Mouse (Mus musculus) right cerebral cortex, postnatal 36 days (tissue): Measurements from ENCODE around the gene Tmem108.

ENCODE experiments used
- DNase-seq, 2 experiments: peaks; one replicate each; pipeline ENCODE4 v3.0.0; 2022; ENCODE audit warnings: low spot score in 2 of 2, mixed read lengths in 1 of 2

The Tmem108 gene

GRCm38 (mm10) chr9:103761647-103762084, at the start of gene Tmem108:
Gene Tmem108, minus strand, starts transcription at chr9:103761837.
- peak; percentile 87 to 92 for DNase-seq

DNA sequence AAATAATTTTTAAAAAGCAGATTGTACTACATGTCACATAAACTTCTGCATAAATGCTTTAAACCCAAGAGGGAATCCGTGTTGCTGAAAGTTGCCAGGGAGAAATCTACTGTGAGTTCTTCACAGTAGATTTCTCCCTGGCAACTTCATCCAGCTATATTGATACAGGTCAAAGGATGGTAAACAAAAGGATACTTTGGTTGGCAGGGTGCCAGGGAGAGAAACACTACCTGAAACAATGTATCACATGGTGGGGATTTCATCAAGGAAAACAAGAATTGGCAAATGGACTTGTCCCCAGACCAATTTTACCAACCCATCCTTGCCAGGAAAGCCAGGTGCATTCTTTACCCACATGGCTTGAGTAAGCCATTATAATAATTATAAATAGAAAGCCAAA, 27.4 kb upstream of the Tmem108 start:
- no peak for DNase-seq

DNA sequence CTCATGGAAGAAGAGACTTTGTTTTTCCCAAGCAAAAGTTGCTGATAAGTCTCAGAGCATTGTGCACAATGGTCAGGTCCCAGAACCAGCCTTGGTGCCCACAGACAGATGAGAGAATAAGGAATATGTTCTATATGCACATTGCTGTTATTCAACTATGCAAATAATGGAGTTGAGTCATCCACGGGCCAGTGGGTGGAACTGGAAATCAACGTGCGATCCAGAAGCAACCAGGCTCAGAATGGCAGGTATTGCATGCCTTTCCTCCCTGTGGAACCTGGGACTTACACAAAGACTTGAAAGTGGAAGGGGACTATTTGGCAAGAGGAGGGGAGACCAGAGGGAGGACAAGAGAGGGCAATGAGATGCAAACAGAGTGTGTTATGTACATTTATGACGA, 22.5 kb upstream of the Tmem108 start:
- peak in 1 of 2 experiments; percentile 29 for DNase-seq

- no peak for DNase-seq
Measured at GRCm38 (mm10) chr9:103783276-103783675, 21.6 kb upstream of the Tmem108 start.

DNA sequence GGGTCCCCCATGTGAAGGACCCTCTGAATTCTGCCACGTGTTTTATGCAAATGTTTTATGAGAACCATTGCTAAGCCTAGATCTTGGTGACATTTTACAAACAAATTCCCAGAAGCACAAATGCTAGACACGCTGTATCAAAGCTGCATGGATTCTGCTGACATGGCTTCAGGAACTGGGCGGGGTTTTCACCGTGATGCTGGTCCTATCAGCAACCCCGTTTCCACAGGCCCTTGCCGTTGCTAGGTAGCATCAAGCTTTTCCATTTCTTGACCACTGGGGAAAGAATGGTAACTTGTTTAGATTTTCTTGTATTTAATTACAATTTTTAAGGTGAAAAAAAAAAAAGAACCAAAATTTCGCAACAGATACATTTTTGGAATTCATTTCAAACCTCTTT, 20.7 kb upstream of the Tmem108 start:
- no peak for DNase-seq

- DNase-seq, result no peak
Measured at GRCm38 (mm10) chr9:103781407-103781806, 19.8 kb upstream of the Tmem108 start.

- DNase-seq, result no peak
Measured at GRCm38 (mm10) chr9:103780598-103780997, 19.0 kb upstream of the Tmem108 start.

GRCm38 (mm10) chr9:103778185-103778584, 16.5 kb upstream of the Tmem108 start:
- DNase-seq, result no peak

DNA sequence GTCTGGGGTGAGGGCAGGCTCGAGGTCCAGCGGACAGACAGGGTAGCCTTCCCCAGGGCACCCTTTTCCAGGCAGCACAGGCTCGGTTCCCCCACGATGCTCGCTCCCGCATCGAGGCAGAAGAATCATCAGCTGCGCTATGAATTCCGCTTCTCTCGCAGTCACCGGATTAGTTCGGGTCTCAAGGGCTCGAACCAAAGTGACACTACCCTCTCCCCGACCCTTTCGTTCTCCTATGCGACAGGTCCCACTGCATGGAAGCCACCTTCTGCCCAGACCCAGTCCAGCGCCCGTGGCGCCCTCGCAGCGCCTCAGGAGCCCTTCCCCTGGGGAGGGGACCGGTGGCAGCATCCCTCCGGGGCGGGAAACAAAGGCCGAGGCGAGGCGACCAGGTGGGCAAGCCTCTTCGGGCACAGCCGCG, 476 bp downstream of the Tmem108 start:
- DNase-seq, result no peak

DNA sequence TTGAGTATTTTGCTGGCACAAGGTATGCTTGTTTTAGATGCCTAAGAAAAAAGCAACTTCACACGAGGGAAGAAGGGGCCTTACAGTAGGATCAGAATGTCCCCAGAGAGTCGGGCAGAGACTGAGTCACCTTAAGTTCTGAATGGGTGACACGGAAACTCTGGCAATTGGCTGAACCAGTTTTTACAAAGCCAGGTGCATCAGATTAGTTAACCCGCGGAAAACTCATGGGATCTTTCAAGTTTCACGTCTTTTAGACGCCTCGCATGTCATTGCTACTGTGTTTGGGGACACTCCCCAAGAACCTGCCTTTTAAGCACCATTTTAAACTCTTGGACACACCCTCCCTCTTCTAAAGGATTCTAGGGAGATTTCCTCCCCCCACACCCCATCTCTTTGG, 1.3 kb downstream of the Tmem108 start:
- DNase-seq, result no peak

GRCm38 (mm10) chr9:103759829-103760228, 1.8 kb downstream of the Tmem108 start:
- no peak for DNase-seq

GRCm38 (mm10) chr9:103758930-103759695, 2.5 kb downstream of the Tmem108 start:
- peak; percentile 76 to 78 for DNase-seq

GRCm38 (mm10) chr9:103758246-103758645, 3.4 kb downstream of the Tmem108 start:
- DNase-seq, result no peak

- DNase-seq, result no peak
Measured at GRCm38 (mm10) chr9:103752618-103753017, 9.0 kb downstream of the Tmem108 start.

DNA sequence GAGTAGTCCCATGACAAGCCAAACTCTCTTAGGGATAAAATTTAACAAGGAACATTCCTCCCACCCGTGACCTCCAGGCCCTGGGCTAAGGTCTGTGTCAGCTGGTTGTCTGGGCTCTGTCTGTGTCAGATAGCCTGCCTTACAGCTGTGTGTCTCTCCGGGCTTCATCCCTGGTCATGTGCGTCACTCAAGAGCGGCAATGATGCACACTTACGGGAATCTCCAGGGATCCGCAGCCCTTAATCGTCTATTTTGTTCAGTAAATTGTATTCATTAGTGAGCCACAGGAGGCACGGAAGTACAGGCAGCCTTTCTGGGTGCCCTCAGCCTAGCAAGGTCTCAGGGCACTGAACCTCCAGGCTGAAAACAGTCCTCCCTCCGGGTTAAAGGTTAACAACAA, 10.1 kb downstream of the Tmem108 start:
- DNase-seq, result no peak

GRCm38 (mm10) chr9:103750491-103750890, 11.1 kb downstream of the Tmem108 start:
- DNase-seq, result no peak

- no peak for DNase-seq
Measured at GRCm38 (mm10) chr9:103746598-103746997, 15.0 kb downstream of the Tmem108 start.

DNA sequence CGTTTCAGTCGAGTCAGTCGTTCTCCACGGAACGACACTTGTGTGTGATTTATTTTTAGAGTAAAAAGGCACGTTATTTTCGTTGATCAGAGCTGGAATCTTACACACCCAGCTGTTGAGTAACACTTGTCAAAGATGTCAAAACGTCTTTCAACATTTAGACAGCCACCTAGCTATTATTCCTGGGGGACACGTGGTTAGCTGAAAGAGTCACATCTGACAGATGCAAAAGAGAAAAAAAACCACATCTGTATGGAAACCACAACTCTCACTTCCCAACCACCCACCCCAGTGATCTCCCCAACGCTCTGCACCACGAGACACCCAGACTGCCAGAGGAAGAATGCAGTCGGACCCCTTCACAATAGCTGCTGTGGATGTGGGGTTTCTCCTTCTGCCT, 21.5 kb downstream of the Tmem108 start:
- DNase-seq, result no peak

DNA sequence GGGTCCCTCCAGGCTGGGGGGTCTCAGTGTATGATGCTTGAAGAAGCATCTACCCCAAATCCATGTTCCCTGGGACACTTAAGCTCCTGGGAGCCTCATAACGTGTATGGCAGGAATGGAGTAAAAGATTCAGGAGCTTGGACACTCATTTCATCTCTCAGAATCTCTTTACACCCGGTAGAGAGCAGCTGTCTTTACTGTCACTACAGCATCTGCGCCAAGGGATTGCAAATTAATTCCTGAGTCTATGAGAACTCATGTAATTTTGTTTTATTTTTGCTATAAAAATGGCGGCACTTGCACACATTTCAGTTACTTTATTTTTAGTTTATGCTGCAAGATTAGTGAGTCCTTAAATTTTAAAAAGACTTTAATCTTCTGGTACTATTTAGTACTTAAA, 22.6 kb downstream of the Tmem108 start:
- no peak for DNase-seq

DNA sequence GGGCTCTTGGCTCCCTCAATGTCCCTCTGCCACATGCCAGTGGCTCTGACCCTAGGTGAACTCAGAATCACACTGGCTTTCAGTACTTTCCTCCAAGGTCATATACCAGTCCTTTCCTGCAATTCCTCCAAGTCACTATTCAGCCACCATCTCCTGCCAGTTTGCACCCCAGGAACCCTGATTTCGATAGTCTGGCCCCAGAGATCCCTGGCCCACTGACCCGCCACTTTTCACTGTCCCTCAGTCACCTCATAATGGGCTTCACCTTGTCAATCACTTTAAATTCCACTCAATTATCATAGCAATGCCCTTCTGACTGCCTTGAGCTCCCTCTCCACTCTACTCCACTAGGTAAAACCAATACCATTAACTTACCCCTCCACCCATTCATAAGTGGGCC, 31.9 kb downstream of the Tmem108 start:
- DNase-seq, result no peak

DNA sequence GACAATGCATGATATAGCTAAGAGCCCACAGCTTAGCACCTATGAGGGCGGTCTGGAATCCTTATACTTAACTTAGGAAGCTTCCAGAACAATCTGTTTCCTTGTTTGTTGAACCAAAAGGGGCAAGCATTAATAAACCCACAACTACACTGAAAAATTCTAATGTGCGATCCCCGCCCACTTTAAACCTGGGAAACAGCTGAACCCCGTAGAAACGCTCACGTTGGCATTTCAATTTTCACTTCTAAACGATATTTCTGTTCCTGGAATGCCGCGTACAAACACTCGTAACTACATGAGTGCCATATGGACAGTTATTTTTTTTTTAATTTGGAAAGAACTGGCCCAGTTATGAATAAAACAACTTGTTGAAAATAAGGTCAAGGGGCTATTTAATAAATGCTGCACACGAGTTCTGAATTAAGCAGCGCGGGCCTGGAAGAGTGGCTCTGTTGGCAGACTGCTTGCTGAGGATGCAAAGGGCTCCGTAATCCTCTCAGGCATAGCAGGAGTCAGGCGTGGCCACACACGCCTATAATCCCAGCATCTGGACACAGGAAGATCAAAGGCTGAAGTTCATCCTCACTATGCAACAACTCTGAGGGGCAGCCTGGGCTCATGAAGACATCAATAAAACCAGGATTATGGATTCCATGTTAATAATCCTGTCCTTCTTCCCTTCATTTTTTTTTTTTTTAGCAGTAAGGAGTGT, 34.7 kb downstream of the Tmem108 start:
- peak in 1 of 2 experiments; percentile 15 for DNase-seq

GRCm38 (mm10) chr9:103725497-103725896, 36.1 kb downstream of the Tmem108 start:
- no peak for DNase-seq

DNA sequence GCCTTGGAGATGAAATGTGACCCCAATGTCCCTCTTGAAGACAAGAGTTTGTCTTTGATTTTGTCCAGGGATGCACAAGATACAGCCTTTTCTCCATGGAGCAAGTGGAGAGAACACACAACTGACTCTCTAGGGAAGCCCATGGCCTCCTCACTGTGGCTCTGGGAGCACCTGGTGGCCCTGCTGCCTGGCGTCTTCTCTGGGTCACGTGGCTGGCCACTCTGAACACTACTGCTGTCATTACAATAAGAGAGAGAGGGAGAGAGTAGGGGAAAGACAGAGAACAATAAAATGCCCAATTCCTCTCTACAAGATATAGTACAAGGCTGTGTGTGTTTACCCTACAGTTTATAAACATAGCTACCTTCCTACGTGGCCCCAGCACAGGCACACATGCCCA, 40.2 kb downstream of the Tmem108 start:
- DNase-seq, result no peak
